Mouse (Mus musculus) urinary bladder, postnatal 14 days (tissue): ENCODE data around the gene Rbm5.
A peak's percentile ranks its signal among the peaks of the same experiment; 100 is the strongest.

Experiments used
- DNase-seq: peaks from one replicate; pipeline ENCODE4 v3.0.0; 2021; ENCODE audit warnings: low spot score

Rbm5 gene

DNA sequence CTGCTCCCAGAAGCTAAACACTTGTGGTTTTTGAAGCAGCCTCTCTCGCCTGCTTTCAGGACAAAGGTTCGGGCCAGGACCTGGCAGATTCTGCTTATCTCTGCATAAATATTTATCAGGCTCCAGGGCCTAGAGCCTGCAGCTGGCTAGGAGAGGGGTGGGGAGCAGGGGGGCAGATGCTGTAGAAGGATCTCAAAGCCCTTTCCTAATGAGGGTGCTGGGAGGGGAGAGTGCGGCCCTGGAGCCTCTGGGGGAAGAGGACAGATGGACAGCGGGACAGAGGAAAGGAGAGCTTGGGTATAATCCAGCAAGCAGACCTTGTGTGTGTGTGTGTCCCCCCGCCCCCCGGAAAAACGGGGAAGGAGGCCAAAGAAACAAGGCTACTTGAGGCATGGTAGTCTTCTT, 36.2 kb downstream of the Rbm5 start:
- DNase-seq, result no peak

DNA sequence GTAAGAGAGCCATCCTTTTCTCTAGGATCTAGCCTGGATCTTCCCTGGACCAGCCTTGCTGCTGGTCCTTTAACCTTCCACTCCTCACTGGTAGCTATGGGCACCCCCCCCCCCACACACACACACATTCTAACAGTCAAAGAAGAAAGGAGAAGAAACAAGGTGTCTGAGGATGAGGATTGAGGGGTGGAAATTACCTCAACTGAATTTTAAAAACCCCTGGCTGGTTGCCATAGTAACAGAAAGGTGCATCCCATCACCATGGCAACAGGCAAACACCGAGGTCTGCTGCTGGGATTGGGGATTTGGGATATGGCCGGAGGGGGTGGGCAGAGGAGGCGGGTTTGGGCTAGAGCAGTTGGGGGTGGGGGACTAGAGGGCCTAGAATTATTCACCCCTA, 41.1 kb downstream of the Rbm5 start:
- DNase-seq, result no peak

DNA sequence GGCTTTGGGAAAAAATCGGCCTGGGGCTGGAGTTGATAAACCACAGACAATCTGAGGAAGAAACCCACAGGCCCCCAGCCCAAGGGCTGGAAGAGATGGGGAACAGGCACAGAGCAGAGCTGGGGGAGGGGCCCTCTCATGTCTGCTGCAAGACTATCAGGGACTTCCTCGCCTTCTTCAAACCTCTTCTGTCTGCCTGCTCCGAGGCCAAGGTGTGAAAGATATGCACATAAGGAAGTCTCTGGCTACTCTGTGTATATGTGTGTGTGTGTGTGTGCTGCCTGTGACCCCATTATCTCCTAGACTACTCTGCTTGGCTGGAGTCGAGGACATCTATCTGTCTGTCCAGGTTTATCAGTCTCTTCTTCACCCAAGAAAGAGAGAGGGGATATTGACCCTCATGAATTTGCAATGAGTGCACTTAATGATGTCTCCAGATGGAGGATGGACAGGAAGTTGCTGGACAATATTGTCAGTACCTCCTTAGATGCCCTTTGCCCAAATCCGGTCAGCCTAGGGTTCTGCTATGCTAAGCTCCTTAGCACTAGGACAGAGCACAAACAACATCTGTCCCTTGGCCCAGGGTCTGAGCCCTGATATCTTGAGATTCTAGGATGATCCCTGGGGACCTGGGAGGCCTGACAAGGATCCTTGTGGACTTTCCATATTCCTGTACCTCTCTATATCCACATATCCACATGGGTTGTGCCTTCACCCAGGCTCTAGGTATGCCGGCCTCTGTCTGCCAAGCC, 41.7 kb downstream of the Rbm5 start:
- no peak for DNase-seq

GRCm38 (mm10) chr9:107727041-107727440, 43.8 kb downstream of the Rbm5 start:
- no peak for DNase-seq

DNA sequence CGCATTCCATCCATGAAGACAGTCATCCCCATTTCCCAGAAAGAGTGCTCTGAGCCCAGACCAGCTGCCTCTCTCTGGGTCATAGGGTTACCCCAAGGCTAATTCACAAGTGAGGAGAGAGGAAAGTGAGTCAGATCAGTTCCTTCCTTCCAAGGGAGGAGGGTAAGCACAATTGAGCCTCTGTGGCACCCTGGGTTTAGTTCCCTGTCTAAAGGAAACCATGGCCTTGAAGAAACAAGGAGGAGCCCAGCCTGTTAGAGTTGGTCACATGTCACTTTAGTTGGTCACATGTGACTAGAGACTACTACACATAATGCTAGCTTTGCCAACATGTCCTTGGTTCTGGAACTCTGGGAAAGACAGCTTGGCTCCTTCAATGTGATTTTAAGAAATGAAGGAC, 46.0 kb downstream of the Rbm5 start:
- DNase-seq, result no peak

- DNase-seq, result no peak
Observed at GRCm38 (mm10) chr9:107723794-107724531, 46.8 kb downstream of the Rbm5 start.

DNA sequence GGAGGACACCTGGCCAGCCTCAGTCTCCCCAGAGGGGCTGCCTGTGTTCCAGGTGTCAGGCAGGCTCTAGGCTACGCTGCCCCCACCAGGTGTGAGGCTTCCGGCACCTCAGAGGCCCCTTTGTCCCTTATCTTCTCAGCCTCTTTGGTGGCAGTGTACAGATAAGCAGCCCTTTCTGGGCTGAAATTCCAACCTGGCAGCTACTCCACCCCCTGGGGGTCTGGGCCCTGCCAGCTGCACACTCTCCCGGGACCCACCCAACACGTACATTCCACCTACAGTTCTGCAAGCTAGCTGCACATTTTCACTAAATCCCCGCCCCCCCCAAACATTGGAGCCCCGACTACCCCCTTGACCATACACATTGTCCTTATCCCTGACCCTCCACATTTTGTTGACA, 47.5 kb downstream of the Rbm5 start:
- no peak for DNase-seq

DNA sequence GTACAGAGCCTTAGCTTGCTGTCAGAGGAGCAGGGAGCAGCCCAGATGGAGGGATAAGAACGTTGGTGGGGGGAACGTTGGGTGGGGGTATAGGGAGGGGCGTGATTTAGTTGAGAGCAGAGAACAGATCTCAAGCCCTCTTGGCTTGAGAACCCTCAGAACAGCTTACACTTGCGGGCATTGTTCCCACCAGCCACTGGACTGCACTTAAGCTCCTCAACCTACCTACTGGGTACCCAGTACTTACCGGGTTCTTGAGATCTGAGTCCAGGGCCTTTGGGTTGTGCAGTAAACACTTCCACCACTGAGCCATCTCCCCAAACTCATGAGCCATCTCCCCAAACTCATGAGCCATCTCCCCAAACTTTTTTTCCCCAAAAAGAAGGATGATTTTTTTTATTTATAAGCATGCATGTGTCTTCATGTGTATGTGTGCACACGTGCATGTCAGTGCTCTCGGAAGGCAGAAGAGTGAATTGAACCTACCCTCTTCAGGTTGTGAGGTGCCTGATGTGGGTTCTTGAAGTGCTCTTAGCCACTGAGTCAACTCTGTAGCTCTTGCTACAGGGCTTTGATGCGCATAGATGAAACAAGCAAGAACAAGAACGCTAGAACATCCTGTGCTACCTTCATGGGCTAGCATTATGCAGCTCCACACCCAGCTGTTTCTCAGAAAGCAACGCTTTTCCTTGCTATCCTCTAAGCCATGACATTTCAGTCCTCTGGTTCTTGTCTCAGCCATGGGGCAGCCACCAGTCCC, 51.8 kb downstream of the Rbm5 start:
- no peak for DNase-seq

GRCm38 (mm10) chr9:107716951-107717350, 53.8 kb downstream of the Rbm5 start:
- DNase-seq, result no peak

GRCm38 (mm10) chr9:107715632-107716031, 55.2 kb downstream of the Rbm5 start:
- DNase-seq, result no peak

- peak; percentile 89 for DNase-seq
Observed at GRCm38 (mm10) chr9:107714221-107714952, 56.4 kb downstream of the Rbm5 start.

DNA sequence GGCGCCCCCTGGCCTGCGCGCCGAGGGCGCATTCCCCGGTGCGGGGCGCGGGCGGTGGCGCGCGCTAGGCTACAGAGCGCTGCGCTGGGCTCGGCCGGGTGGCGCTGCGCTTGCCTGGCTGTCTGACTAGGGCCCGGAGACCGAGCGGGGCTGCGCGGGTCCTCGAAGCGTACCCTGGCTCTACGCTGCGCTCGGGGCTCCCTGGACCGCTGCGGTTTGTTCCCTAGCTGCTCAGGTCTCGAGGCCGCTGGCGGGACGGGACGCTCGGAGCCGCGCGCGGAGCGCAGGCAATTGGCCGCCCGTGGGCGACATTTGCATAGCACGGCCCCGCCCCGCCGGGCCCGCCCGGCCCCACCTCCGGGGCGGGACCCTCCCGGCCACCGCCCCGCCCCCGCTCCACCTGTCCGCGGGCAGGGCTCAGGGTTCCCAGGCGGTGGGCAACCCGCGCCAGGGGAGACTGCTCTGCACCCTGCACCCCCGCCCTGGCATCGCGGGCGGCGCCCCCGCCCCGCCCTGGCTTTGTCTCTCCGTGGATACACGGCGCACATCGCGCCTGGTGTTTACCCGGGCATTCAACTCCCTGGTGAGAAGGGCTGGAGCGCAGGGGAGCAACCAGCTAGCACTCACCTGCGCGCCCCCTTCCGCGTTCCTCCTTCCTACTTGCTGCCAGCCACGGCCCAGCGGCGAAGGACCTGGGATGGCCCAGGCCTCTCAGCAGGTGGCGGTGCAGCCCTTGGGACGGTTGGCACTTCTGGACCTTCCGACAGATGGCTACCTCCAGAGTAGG, 60.9 kb downstream of the Rbm5 start, which contains the start of gene Sema3f:
Sema3f (minus strand) TSS at position 779 of the 787 bp plus-strand sequence.
- DNase-seq, result peak; percentile 88

GRCm38 (mm10) chr9:107709096-107709696, 61.6 kb downstream of the Rbm5 start:
- DNase-seq, result no peak

DNA sequence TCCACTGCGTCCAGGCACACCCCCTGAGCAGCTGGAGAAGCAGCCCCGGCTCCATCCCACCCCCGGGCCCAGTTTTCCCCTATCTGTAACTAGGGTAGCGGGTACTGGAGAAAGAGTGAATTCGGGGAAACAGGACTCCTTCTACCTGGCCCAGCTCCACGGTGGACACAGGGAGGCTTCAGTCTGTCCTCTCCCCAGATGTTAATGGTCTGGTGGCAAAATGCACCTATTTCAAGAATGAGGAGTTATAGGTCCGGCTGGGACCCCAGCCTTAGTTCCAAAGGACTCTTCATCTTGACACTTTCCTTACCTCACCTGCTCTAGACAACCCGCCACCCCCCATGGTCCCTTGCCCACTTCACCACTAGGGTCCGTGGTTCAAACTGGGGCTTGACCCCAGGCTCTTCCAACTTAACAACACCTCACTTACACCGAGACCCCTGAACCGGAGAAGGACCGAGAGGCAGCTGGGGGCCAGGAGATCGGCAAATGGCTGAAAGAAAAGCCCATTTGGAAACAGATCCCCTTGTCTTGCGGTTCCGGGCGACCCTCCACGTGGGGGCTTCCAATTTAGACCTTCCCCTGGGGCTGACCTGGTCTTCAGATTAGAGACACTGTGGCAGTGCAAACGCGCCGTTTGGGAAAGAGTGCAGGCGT, 62.2 kb downstream of the Rbm5 start:
- no peak for DNase-seq

- DNase-seq, result peak; percentile 57
Observed at GRCm38 (mm10) chr9:107707701-107708438, 62.9 kb downstream of the Rbm5 start.

GRCm38 (mm10) chr9:107706781-107707211, 64.0 kb downstream of the Rbm5 start:
- peak; percentile 89 for DNase-seq

DNA sequence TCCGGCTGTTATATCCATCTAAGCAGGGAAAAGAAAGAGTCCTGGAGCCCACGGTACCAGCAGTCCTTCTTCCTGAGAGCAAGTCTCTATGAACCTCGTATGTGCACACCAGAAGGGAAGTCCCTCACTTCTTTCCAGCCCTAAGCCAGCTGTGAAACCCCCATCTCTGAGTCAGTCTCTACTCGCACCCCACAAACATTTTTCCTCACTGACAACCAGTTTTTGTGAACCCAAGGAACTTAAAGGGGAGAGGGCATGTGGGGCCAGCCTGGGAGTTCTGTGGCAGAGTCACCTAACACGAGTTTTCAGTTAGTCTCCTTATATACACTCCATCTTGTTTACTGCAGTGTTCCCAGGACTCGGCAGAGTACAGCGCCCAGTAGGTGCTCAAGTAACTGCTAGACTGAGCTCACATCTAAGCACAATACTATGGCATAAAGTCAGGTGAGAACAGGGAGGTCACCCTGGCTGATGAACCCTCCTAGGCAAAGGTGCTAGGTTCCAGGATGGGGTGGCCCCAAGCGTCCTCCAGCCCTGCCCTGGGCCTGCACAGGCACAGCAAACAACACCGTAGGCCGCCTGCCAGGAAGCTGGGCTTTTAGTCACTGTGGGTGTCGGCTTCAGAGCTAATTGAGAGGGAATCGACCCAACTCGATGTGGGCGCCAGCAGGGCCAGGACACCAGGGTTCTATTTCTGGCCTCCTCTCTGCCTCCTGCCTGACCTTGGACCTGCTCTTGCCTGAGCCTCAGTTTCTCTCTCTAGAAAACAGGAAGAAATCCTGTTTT, 67.3 kb downstream of the Rbm5 start:
- DNase-seq, result peak; percentile 80

- no peak for DNase-seq
Observed at GRCm38 (mm10) chr9:107702606-107703185, 68.1 kb downstream of the Rbm5 start.
